Mouse (Mus musculus) natural killer cell, adult 2 months (primary cell): Measurements from ENCODE around the gene Stt3b.
A peak's percentile ranks its signal among the peaks of the same experiment; 100 is the strongest.

Experiments used
- DNase-seq, 2 experiments: peaks; one replicate each; pipeline ENCODE4 v3.0.0; 2022; ENCODE audit warnings: low spot score in 2 of 2

Stt3b gene

GRCm38 (mm10) chr9:115310346-115311222 lies at the start of gene Stt3b:
Gene Stt3b, minus strand, starts transcription at chr9:115310421.
- DNase-seq, result peak; percentile 100

- peak; percentile 3 to 6 for DNase-seq
Observed at GRCm38 (mm10) chr9:115358421-115358820, 48.2 kb upstream of the Stt3b start.

GRCm38 (mm10) chr9:115357996-115358395 lies 47.8 kb upstream of the Stt3b start:
- no peak for DNase-seq

- DNase-seq, result no peak
Observed at GRCm38 (mm10) chr9:115356731-115357458, 46.7 kb upstream of the Stt3b start.

- no peak for DNase-seq
Observed at GRCm38 (mm10) chr9:115355972-115356371, 45.8 kb upstream of the Stt3b start.

GRCm38 (mm10) chr9:115349741-115350512 lies 39.7 kb upstream of the Stt3b start:
- DNase-seq, result no peak

- no peak for DNase-seq
Observed at GRCm38 (mm10) chr9:115349106-115349505, 38.9 kb upstream of the Stt3b start.

- no peak for DNase-seq
Observed at GRCm38 (mm10) chr9:115344930-115345329, 34.7 kb upstream of the Stt3b start.

- DNase-seq, result no peak
Observed at GRCm38 (mm10) chr9:115341576-115341975, 31.4 kb upstream of the Stt3b start.

- DNase-seq, result no peak
Observed at GRCm38 (mm10) chr9:115340212-115340815, 30.1 kb upstream of the Stt3b start.

- DNase-seq, result no peak
Observed at GRCm38 (mm10) chr9:115338816-115339215, 28.6 kb upstream of the Stt3b start.

GRCm38 (mm10) chr9:115333016-115333415 lies 22.8 kb upstream of the Stt3b start:
- DNase-seq, result no peak

GRCm38 (mm10) chr9:115332339-115332738 lies 22.1 kb upstream of the Stt3b start:
- DNase-seq, result no peak

GRCm38 (mm10) chr9:115330861-115331476 lies 20.7 kb upstream of the Stt3b start:
- DNase-seq, result no peak

GRCm38 (mm10) chr9:115326533-115326890 lies 16.3 kb upstream of the Stt3b start:
- DNase-seq, result no peak

- DNase-seq, result no peak
Observed at GRCm38 (mm10) chr9:115325831-115326532, 15.8 kb upstream of the Stt3b start.

GRCm38 (mm10) chr9:115323572-115323971 lies 13.4 kb upstream of the Stt3b start:
- DNase-seq, result no peak

GRCm38 (mm10) chr9:115322385-115322784 lies 12.2 kb upstream of the Stt3b start:
- DNase-seq, result no peak

GRCm38 (mm10) chr9:115321052-115321451 lies 10.8 kb upstream of the Stt3b start:
- peak in 1 of 2 experiments; percentile 27 for DNase-seq

- DNase-seq, result no peak
Observed at GRCm38 (mm10) chr9:115320156-115320555, 9.9 kb upstream of the Stt3b start.
